Mouse (Mus musculus) ES-E14 (cell line): ENCODE data around the gene Dkkl1. TPM values are rescaled to one million over a fixed set of nuclear protein-coding genes. Genes with fewer than 3 reads are reported as not detected.

Source experiments
- DNase-seq: peaks from one replicate; pipeline ENCODE4 v3.0.0-alpha.2; 2013; ENCODE audit warnings: low read depth, low spot score
- H3K27ac ChIP-seq: 2 replicates; pipeline ENCODE4 v1.5.1; 2012; ENCODE audit warnings: low read depth, mild to moderate bottlenecking, low read length, moderate library complexity, mixed read lengths; ENCODE audit not compliant: poor library complexity, insufficient read depth, severe bottlenecking
- H3K36me3 ChIP-seq: 2 replicates; pipeline ENCODE4 v1.6.1; 2012; ENCODE audit warnings: mild to moderate bottlenecking, low read length, moderate library complexity, mixed read lengths; ENCODE audit not compliant: control insufficient read depth, poor library complexity, insufficient read depth, severe bottlenecking
- H3K4me1 ChIP-seq, 2 experiments: fragments of 150-350 bp in 1 of 2; sonication (generic) in 1 of 2; 2 replicates each; pipeline ENCODE4 v1.6.1; 2012; ENCODE audit warnings: low read length in 2 of 2, mild to moderate bottlenecking in 1 of 2, mixed read lengths in 1 of 2; ENCODE audit not compliant: control insufficient read depth in 2 of 2, insufficient read depth in 2 of 2, poor library complexity in 1 of 2
- H3K4me3 ChIP-seq, 2 experiments: fragments of 150-350 bp in 1 of 2; sonication (generic) in 1 of 2; 2 replicates each; pipeline ENCODE4 v1.5.1; 2012; ENCODE audit warnings: low read length in 2 of 2, low read depth in 1 of 2, mild to moderate bottlenecking in 1 of 2, mixed read lengths in 1 of 2; ENCODE audit not compliant: insufficient read depth in 1 of 2, poor library complexity in 1 of 2, severe bottlenecking in 1 of 2
- H3K9ac ChIP-seq: 2 replicates; pipeline ENCODE4 v1.6.1; 2012; ENCODE audit warnings: low read depth, mild to moderate bottlenecking, low read length, mixed read lengths; ENCODE audit not compliant: poor library complexity, insufficient read depth, severe bottlenecking
- H3K9me3 ChIP-seq: fragments of 150-350 bp; sonication (generic); 2 replicates; pipeline ENCODE4 v1.6.1; 2012; ENCODE audit warnings: low read depth, mild to moderate bottlenecking, low read length; ENCODE audit not compliant: control insufficient read depth, insufficient read depth
- CHD2 ChIP-seq: IDR thresholded peaks from 2 replicates; pipeline ENCODE4 v1.6.1; 2014; ENCODE audit warnings: mild to moderate bottlenecking, low read depth, low read length, inconsistent platforms
- HCFC1 ChIP-seq: IDR thresholded peaks from 2 replicates; pipeline ENCODE4 v1.6.1; 2012; ENCODE audit warnings: low read length, inconsistent platforms, borderline replicate concordance; ENCODE audit not compliant: insufficient read depth
- MAFK ChIP-seq: IDR thresholded peaks from 2 replicates; pipeline ENCODE4 v1.6.1; 2014; ENCODE audit warnings: mild to moderate bottlenecking, low read depth, low read length, inconsistent platforms; ENCODE audit not compliant: insufficient read depth
- ZC3H11A ChIP-seq: IDR thresholded peaks from 2 replicates; pipeline ENCODE4 v1.6.1; 2012; ENCODE audit warnings: low read depth, mild to moderate bottlenecking, inconsistent platforms, low read length, borderline replicate concordance
- ZNF384 ChIP-seq: IDR thresholded peaks from 2 replicates; pipeline ENCODE4 v1.6.1; 2012; ENCODE audit warnings: low read depth, low read length, inconsistent platforms
- in situ Hi-C, 2 experiments: fragments of 600-800 bp; cut with MboI; formaldehyde crosslinking; loops; one replicate each; pipeline ENCODE4 v1.15.1; 2025; ENCODE audit warnings: low sequenced_read_pairs in 2 of 2, inconsistent platforms in 1 of 2; ENCODE audit not compliant: unreplicated experiment in 2 of 2
- total RNA-seq: library from RNA; depleted of rRNA; stranded (reverse); fragments of 300-350 nt; gene quantifications from 2 replicates; pipeline ENCODE4 v1.2.3, GENCODE M21; 2012

Dkkl1 gene
- total RNA-seq, 1 experiment: 6.9 TPM

- Histone ChIP-seq H3K4me3 (peak overlapping the region; percentile 64 to 76), H3K9me3 (no peaks in the 10 kb centered on the region), H3K9ac (peak overlapping the region; percentile 54; the same call in 1 of the 2 replicates), H3K4me1 (peaks cover 0 to 15% of the 10 kb centered on the region in 2 experiments; a peak in 2 of 4 replicates), H3K27ac (no peak overlapping the region), H3K36me3 (no peaks in the 10 kb centered on the region)
- TF ChIP-seq HCFC1 (no peak), ZNF384 (no peak), MAFK (no peak), CHD2 (no peak), ZC3H11A (no peak)
- in situ Hi-C loops: no loop called here
- no peak for DNase-seq
Measured at GRCm38 (mm10) chr7:45181540-45181939, 30.4 kb downstream of the Dkkl1 start.

- Histone ChIP-seq H3K9me3 (no peaks in the 10 kb centered on the region), H3K4me3 (peak within 1 kb of the TSS; percentile 64 to 76)
- in situ Hi-C loops: no loop called here
Measured at GRCm38 (mm10) chr7:45180896-45181477, 31.0 kb downstream of the Dkkl1 start, which contains the start of gene Pth2. Gene Pth2, plus strand, starts transcription at chr7:45180995.

GRCm38 (mm10) chr7:45179469-45179868 lies 32.5 kb downstream of the Dkkl1 start, which contains the start of gene Gfy:
Gene Gfy, minus strand, starts transcription at chr7:45179569.
- Histone ChIP-seq H3K36me3 (no peaks in the 10 kb centered on the region), H3K4me1 (peaks cover 0 to 18% of the 10 kb centered on the region in 2 experiments; a peak in 2 of 4 replicates), H3K4me3 (no peak within 1 kb of the TSS), H3K9me3 (no peaks in the 10 kb centered on the region), H3K27ac (no peak within 1 kb of the TSS), H3K9ac (no peak within 1 kb of the TSS)
- TF ChIP-seq HCFC1: no peak
- TF ChIP-seq ZC3H11A: no peak
- TF ChIP-seq ZNF384: no peak
- no peak for TF ChIP-seq MAFK
- TF ChIP-seq CHD2: no peak
- no peak for DNase-seq
- in situ Hi-C loops: no loop called here

More at GRCm38 (mm10) chr7:45180896-45181477, 31.0 kb downstream of the Dkkl1 start, which contains the start of gene Pth2:
- Histone ChIP-seq H3K9ac (peak within 1 kb of the TSS; percentile 54; the same call in 1 of the 2 replicates), H3K4me1 (peaks cover 0 to 15% of the 10 kb centered on the region in 2 experiments; a peak in 2 of 4 replicates), H3K27ac (no peak within 1 kb of the TSS), H3K36me3 (no peaks in the 10 kb centered on the region)
- DNase-seq: no peak
- no peak for TF ChIP-seq ZNF384
- TF ChIP-seq CHD2: no peak
- no peak for TF ChIP-seq HCFC1
- no peak for TF ChIP-seq ZC3H11A
- TF ChIP-seq MAFK: no peak

- in situ Hi-C loops: no loop called here
- H3K36me3 ChIP-seq: no peaks in the 10 kb centered on the region
- H3K9me3 ChIP-seq: no peaks in the 10 kb centered on the region
- H3K4me1 ChIP-seq: peaks cover 0 to 19% of the 10 kb centered on the region in 2 experiments; a peak in 2 of 4 replicates
- H3K27ac ChIP-seq: no peak overlapping the region
- no peak for DNase-seq
- H3K9ac ChIP-seq: no peak overlapping the region
- H3K4me3 ChIP-seq: no peak overlapping the region
- no peak for TF ChIP-seq ZNF384
- no peak for TF ChIP-seq ZC3H11A
- TF ChIP-seq MAFK: no peak
- no peak for TF ChIP-seq CHD2
- TF ChIP-seq HCFC1: no peak
Measured at GRCm38 (mm10) chr7:45178550-45178949, 33.4 kb downstream of the Dkkl1 start.
